ENCODE assay signal across 21 mouse cellular contexts in the genomic region with DNA sequence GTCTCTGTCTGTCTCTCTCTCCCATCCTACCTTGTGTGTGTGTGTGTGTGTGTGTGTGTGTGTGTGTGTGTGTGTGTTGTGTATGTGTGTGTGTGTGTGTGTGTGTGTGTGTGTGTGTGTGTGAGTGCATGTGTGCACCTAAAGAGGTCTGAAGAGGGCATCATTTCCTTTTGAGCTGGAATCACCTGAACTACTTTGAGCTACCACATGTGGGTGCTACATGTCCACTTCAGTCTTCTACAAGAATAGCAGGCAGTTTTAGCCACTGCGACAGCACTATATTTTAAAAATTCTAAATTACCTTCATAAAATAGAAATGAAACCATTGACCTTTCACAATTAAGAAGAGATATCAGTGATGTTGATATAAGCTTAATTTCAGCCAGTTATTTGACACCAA.
DNase-seq lines count a peak whose midpoint lies in the region; ATAC-seq and TF ChIP-seq lines count a peak whose summit lies in the region.
"Had no signal": no experiment of that assay in that cellular context is flagged by ENCODE, and none has a peak within 500 bp of the region (broad histone marks: within the 10 kb centered on the region; RNA-seq: fewer than 3 reads in every experiment).

No protein-coding gene starts in this region.

- no peak overlapping the region for H3K4me3 ChIP-seq in hindbrain, postnatal 0 days (ENCODE audit: low read length)
- no peak overlapping the region for H3K4me3 ChIP-seq in hindbrain, embryonic 11.5 days (ENCODE audit: low read depth, low read length)
- H3K4me3 ChIP-seq: embryonic facial prominence, embryonic 10.5 days; heart, adult 2 months; heart, embryonic 15.5 days; hindbrain, embryonic 10.5 days; hindbrain, embryonic 15.5 days had no signal

- WGBS in hindbrain, postnatal 0 days = 91% methylated on average over 1 of the region's 1 CpGs
- 85% methylated on average over 1 of the region's 1 CpGs for whole genome bisulfite sequencing in hindbrain, embryonic 11.5 days

- peak; percentile 61 for TF ChIP-seq CTCF in hindbrain, postnatal 0 days (IDR thresholded peaks at IDR 0.05; ENCODE audit: low read depth)

- no peak overlapping the region for H3K9ac ChIP-seq in hindbrain, postnatal 0 days (replicated peaks; ENCODE audit: low read length)
- no peak overlapping the region for H3K9ac ChIP-seq in hindbrain, embryonic 11.5 days (ENCODE audit: low read depth, low read length)
- H3K9ac ChIP-seq: heart, embryonic 15.5 days; hindbrain, embryonic 15.5 days had no signal

- intact Hi-C loops in left cerebral cortex, postnatal 14 days (cut with DNase I) = no loop called here
- intact Hi-C loops in left cerebral cortex, postnatal 4 days (cut with DNase I) = no loop called here

- no peaks in the 10 kb centered on the region for H3K36me3 ChIP-seq in hindbrain, postnatal 0 days (ENCODE audit: insufficient read depth, low read length)
- H3K36me3 ChIP-seq in hindbrain, embryonic 11.5 days (ENCODE audit: control insufficient read depth, insufficient read depth, low read length) = no peaks in the 10 kb centered on the region
- H3K36me3 ChIP-seq: embryonic facial prominence, embryonic 10.5 days; heart, embryonic 15.5 days; hindbrain, embryonic 10.5 days; hindbrain, embryonic 15.5 days had no signal

- no peak overlapping the region for H3K27ac ChIP-seq in hindbrain, postnatal 0 days
- no peak overlapping the region for H3K27ac ChIP-seq in hindbrain, embryonic 11.5 days (ENCODE audit: low read depth, low read length)
- H3K27ac ChIP-seq: embryonic facial prominence, embryonic 10.5 days; heart, adult 2 months; heart, embryonic 15.5 days; hindbrain, embryonic 10.5 days; hindbrain, embryonic 15.5 days had no signal

- no peak for ATAC-seq in hindbrain, postnatal 0 days
- no peak for ATAC-seq in hindbrain, embryonic 11.5 days (ENCODE audit: low FRiP score)
- ATAC-seq: CD4-positive, CD25-positive, alpha-beta regulatory T cell, adult 4 months; forebrain, embryonic 14.5 days; inflammation-experienced regulatory T-cells, adult 6 months had no signal

- H3K27me3 ChIP-seq in hindbrain, postnatal 0 days (ENCODE audit: insufficient read depth, low read length) = no peaks in the 10 kb centered on the region
- no peaks in the 10 kb centered on the region for H3K27me3 ChIP-seq in hindbrain, embryonic 11.5 days (ENCODE audit: control insufficient read depth, insufficient read depth, low read length)
- H3K27me3 ChIP-seq: heart, embryonic 15.5 days; hindbrain, embryonic 15.5 days had no signal

- H3K9me3 ChIP-seq in hindbrain, postnatal 0 days (ENCODE audit: low read length) = no peaks in the 10 kb centered on the region
- H3K9me3 ChIP-seq in hindbrain, embryonic 11.5 days (ENCODE audit: control insufficient read depth, low read length) = no peaks in the 10 kb centered on the region
- H3K9me3 ChIP-seq: embryonic facial prominence, embryonic 10.5 days; heart, embryonic 15.5 days; hindbrain, embryonic 10.5 days; hindbrain, embryonic 15.5 days had no signal

- DNase-seq in cerebellum, postnatal 10 days = peak; percentile 10 to 14
- no peak for DNase-seq in cerebellum, adult 11 months
- peak; percentile 22 for DNase-seq in hindbrain, postnatal 0 days (ENCODE audit: low spot score)
- DNase-seq in hindbrain, embryonic 11.5 days (ENCODE audit: low spot score) = no peak
- DNase-seq in left cerebral cortex, postnatal 14 days (ENCODE audit: low spot score in 2 of 2) = peak; percentile 3 to 9
- no peak for DNase-seq in left cerebral cortex, postnatal 4 days
- no peak for DNase-seq in yolk sac, embryonic 10.5 days (ENCODE audit: low spot score)
- DNase-seq: adrenal gland, postnatal 10 days; B cell, adult 2 months; cerebellum, adult 8-10 months; cerebellum, postnatal 36 days; heart, adult 2 months; heart, postnatal 14 days had no signal

- no peaks in the 10 kb centered on the region for H3K4me1 ChIP-seq in hindbrain, postnatal 0 days (ENCODE audit: insufficient read depth, low read length)
- H3K4me1 ChIP-seq in hindbrain, embryonic 11.5 days (replicated peaks; ENCODE audit: control insufficient read depth, insufficient read depth, low read length) = no peaks in the 10 kb centered on the region
- H3K4me1 ChIP-seq: embryonic facial prominence, embryonic 10.5 days; heart, embryonic 15.5 days; hindbrain, embryonic 10.5 days; hindbrain, embryonic 15.5 days had no signal

- H3K4me2 ChIP-seq in hindbrain, postnatal 0 days (ENCODE audit: low read depth, low read length) = no peak overlapping the region
- H3K4me2 ChIP-seq in hindbrain, embryonic 11.5 days (replicated peaks; ENCODE audit: low read depth, low read length) = no peak overlapping the region
- H3K4me2 ChIP-seq: heart, embryonic 11.5 days; heart, embryonic 15.5 days; hindbrain, embryonic 15.5 days had no signal

Comparison
In these comparisons a context has a peak if more than half of its experiments do, and no peak if none do; other contexts are left out.
1. DNase-seq: peak in cerebellum, postnatal 10 days (2 of 2), hindbrain, postnatal 0 days (single experiment) and left cerebral cortex, postnatal 14 days (2 of 2); none in cerebellum, adult 11 months (single experiment), hindbrain, embryonic 11.5 days (single experiment), left cerebral cortex, postnatal 4 days (single experiment) and yolk sac, embryonic 10.5 days (single experiment).